Mouse (Mus musculus): ENCODE measurements at regions not wholly inside any gene's neighbourhood (a gene's known extent, or its start where the extent isn't known, plus 50 kb on each side); places are given as distances from the start of the nearest gene placed in this dataset.

DNA sequence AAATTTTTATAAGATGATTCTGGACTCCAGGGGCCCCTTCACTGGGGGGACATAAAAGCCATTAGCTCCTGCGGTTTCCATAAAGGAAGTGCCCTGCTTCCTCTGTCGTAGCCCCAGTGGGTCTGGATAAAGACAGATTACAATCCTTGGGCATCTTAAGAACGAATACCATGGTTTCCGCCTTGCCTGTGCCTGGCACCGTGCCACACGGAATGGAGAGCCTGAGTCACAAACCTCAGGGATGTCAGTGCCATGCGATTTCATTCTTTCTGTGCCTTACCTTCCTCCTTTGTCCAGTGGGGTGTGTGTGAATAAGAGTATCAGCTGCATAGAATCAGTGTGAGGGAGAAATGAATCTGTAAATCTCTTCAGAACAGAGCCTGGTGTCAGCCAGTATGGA is 171.4 kb upstream of the Id2 start:
- TF ChIP-seq CTCF (IDR thresholded peaks at IDR 0.05; ENCODE audit: insufficient read depth, low read depth, low read length) (no peak), POLR2A (IDR thresholded peaks at IDR 0.05; ENCODE audit: insufficient read depth, low read depth, low read length) (no peak)
